Mouse (Mus musculus) bone marrow, adult 2 months (tissue): ENCODE measurements around the gene Macrod2.

Experiments
- CTCF ChIP-seq: fragments of 200-500 bp; IDR thresholded peaks from 2 replicates; pipeline ENCODE4 v1.5.1; 2011; ENCODE audit warnings: low read length, control low read depth; ENCODE audit not compliant: control insufficient read depth, insufficient read depth
- POLR2A ChIP-seq: fragments of 200-500 bp; IDR thresholded peaks from 2 replicates; pipeline ENCODE4 v1.6.1; 2011; ENCODE audit warnings: low read depth, mild to moderate bottlenecking, control low read depth, low read length, borderline replicate concordance; ENCODE audit not compliant: control insufficient read depth

DNA sequence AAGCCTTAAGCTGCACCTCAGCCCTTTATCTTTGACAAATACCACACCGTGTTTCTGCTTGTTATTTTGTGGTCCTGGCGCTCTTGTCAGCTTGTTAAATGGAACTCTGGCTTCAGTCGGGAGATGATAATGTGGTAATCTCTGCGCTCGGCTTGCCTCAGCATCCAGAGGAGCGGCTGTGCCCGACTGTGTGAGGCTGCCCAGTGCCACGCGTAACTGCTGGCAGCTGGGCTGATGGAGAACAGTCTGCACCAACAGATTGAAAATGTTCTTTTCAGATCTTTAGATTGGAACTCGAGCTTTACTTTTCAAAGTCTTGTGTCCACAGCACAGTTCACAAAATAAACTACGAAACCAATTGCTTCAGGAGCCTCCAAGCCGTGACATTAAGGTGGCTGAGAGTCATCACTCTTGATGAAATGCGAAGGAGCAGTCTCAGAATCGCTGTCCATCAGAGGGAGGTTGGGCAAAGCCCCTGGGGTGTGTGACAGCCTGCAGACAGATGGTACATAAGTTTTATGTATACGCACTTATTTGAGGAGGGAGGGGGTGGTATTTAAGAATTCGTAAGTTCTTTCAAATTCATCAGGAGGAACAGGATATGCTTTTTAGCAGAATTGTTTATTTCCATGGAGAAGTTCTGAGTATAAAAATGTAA lies 836.0 kb downstream of the Macrod2 start:
- TF ChIP-seq CTCF (no peak), POLR2A (no peak)
